Mouse (Mus musculus) stomach, embryonic 16.5 days (tissue): ENCODE measurements around the gene 1700011L22Rik. TPM values are rescaled to one million over a fixed set of nuclear protein-coding genes. Genes with fewer than 3 reads are reported as not detected.

Source experiments
- ATAC-seq: fragments of 200-750 bp; cut with Nextera tagmentation; 2 replicates; pipeline ENCODE4 v1.8.0; 2017; ENCODE audit warnings: moderate number of reproducible peaks, moderate TSS enrichment; ENCODE audit not compliant: insufficient read depth, low FRiP score
- H3K27ac ChIP-seq: fragments of 300-500 bp; sonication (generic); 2 replicates; pipeline ENCODE4 v1.5.1; 2014; ENCODE audit warnings: low read length
- H3K27me3 ChIP-seq: fragments of 300-500 bp; sonication (generic); 2 replicates; pipeline ENCODE4 v1.6.1; 2014; ENCODE audit warnings: low read length, control low read depth, mixed read lengths; ENCODE audit not compliant: control insufficient read depth, insufficient read depth
- H3K36me3 ChIP-seq: fragments of 300-500 bp; sonication (generic); 2 replicates; pipeline ENCODE4 v1.6.1; 2014; ENCODE audit warnings: low read length; ENCODE audit not compliant: control insufficient read depth, insufficient read depth
- H3K4me1 ChIP-seq: fragments of 300-500 bp; sonication (generic); 2 replicates; pipeline ENCODE4 v1.6.1; 2014; ENCODE audit warnings: low read length, control low read depth, mixed read lengths; ENCODE audit not compliant: control insufficient read depth, insufficient read depth
- H3K4me2 ChIP-seq: fragments of 300-500 bp; sonication (generic); 2 replicates; pipeline ENCODE4 v1.6.1; 2014; ENCODE audit warnings: low read depth, low read length, mixed read lengths
- H3K4me3 ChIP-seq: fragments of 300-500 bp; sonication (generic); replicated peaks from 2 replicates; pipeline ENCODE4 v1.5.1; 2014; ENCODE audit warnings: mild to moderate bottlenecking, low read length
- H3K9ac ChIP-seq: fragments of 300-500 bp; sonication (generic); 2 replicates; pipeline ENCODE4 v1.6.1; 2014; ENCODE audit warnings: low read length
- H3K9me3 ChIP-seq: fragments of 300-500 bp; sonication (generic); replicated peaks from 2 replicates; pipeline ENCODE4 v1.6.1; 2016; ENCODE audit warnings: low read length, control low read depth; ENCODE audit not compliant: control insufficient read depth
- WGBS: fragments of 180-500 bp; shearing (Covaris S2); extraction: QIAGEN DNeasy Blood & Tissue Kit; methylation state at CpG from one replicate; pipeline ENCODE4 v1.1.7; 2014; 5-methylcytosine and 5-hydroxymethylcytosine counted together
- polyA plus RNA-seq: library from polyadenylated mRNA; unstranded; fragments of >200 nt; fragmentation: Nextera tagmentation; extraction: Ambion mirVana; gene quantifications from 2 replicates; pipeline ENCODE4 v1.2.1, GENCODE M21; 2015

Gene 1700011L22Rik
- polyA plus RNA-seq, 1 experiment from 2014 or later, result not detected

- no peak overlapping the region for H3K4me2 ChIP-seq
- 88% methylated on average over 5 of the region's 5 CpGs for whole genome bisulfite sequencing
- H3K9ac ChIP-seq, result no peak overlapping the region
- no peaks in the 10 kb centered on the region for H3K4me1 ChIP-seq
- peaks cover 5% of the 10 kb centered on the region for H3K9me3 ChIP-seq
- H3K36me3 ChIP-seq, result no peaks in the 10 kb centered on the region
- no peak for ATAC-seq
- no peaks in the 10 kb centered on the region for H3K27me3 ChIP-seq
- H3K27ac ChIP-seq, result no peak overlapping the region
- no peak overlapping the region for H3K4me3 ChIP-seq
These were observed 13.6 kb upstream of the 1700011L22Rik start for GRCm38 (mm10) chr8:79261920-79262319.

DNA sequence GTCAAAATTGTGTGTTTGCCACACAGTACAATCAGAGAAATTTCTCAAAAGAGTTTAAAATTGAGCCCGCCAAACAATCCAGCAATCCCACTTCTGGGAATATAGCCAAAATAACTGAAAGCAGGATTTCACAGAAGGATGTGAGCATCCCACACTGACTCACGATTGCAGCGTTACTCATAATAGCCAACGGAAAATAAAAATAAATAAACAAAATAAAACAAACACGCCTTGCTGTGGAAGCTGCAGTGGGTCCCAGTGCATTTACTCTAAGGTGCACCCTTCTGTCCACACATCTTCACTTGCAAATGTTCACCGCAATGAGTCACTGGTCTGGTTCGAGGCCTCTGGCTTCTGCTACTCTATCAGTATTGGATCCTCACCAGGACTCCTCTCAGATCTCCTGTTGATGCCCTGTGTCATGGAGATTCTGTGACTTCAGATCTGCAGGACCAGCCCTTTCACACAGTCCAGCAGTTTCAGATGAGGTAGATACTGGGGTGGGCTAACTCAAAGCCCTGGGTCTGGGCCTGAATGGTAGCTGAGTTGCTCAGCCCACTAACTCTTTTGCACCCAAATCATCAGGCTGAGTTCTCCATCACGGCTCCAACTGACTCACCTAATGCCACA lies 7.8 kb upstream of the 1700011L22Rik start:
- H3K27me3 ChIP-seq, result no peaks in the 10 kb centered on the region
- H3K4me2 ChIP-seq, result no peak overlapping the region
- H3K27ac ChIP-seq, result no peak overlapping the region
- H3K9ac ChIP-seq, result no peak overlapping the region
- no peak overlapping the region for H3K4me3 ChIP-seq
- H3K36me3 ChIP-seq, result no peaks in the 10 kb centered on the region
- no peak for ATAC-seq
- H3K4me1 ChIP-seq, result no peaks in the 10 kb centered on the region
- no peaks in the 10 kb centered on the region for H3K9me3 ChIP-seq
- 51% methylated on average over 8 of the region's 8 CpGs for WGBS

DNA sequence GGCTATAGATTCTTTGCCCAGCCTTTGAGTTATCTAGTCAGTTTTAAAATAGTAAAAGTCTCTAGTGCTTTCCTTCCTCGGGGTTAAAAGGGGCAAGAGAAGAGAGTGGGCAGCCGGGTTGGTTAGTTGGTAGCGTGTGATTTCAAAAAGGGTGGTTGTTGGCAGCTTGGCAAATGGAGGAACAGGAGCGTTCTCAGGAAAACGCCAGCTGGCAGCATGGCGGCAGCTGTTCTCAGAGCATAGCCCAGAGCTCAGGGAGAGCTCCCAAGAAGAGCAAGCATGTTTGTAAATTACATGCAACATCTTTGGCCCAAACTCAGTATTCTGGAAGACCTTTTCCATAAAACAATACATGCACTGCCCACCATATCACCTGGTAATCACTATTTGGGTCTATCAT lies 5.4 kb upstream of the 1700011L22Rik start:
- Histone ChIP-seq H3K4me1 (no peaks in the 10 kb centered on the region), H3K36me3 (no peaks in the 10 kb centered on the region), H3K9me3 (no peaks in the 10 kb centered on the region), H3K9ac (no peak overlapping the region), H3K4me3 (no peak overlapping the region), H3K4me2 (no peak overlapping the region), H3K27ac (no peak overlapping the region), H3K27me3 (no peaks in the 10 kb centered on the region)
- no peak for ATAC-seq
- 89% methylated on average over 6 of the region's 6 CpGs for WGBS

GRCm38 (mm10) chr8:79243422-79243821 lies 4.9 kb downstream of the 1700011L22Rik start:
- H3K27me3 ChIP-seq, result no peaks in the 10 kb centered on the region
- H3K4me1 ChIP-seq, result no peaks in the 10 kb centered on the region
- no peak overlapping the region for H3K9ac ChIP-seq
- H3K9me3 ChIP-seq, result no peaks in the 10 kb centered on the region
- no peaks in the 10 kb centered on the region for H3K36me3 ChIP-seq
- no peak overlapping the region for H3K4me3 ChIP-seq
- no peak overlapping the region for H3K4me2 ChIP-seq
- H3K27ac ChIP-seq, result no peak overlapping the region
- no peak for ATAC-seq
- 57% methylated on average over 2 of the region's 2 CpGs for WGBS

DNA sequence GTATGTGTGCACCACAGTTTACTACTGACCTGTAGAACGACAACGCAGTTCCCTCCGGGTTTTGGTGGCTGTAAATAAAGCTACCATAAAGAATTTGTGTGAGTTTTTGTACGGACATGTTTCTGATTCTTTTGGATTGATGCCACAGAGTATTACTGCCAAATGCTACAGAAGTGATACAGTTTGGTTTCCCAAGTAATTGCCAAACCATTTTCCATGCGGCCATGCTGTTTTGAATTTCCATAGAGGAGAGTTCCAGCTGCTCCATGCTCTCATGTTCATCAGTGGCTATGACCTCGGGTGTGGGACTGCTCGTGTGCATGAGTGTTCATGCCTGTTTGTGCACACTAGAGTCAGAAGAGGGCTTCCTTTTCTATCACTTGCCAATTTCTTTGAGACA lies 8.4 kb downstream of the 1700011L22Rik start:
- 76% methylated on average over 7 of the region's 7 CpGs for WGBS
- H3K9me3 ChIP-seq, result no peaks in the 10 kb centered on the region
- H3K27ac ChIP-seq, result no peak overlapping the region
- ATAC-seq, result no peak
- H3K4me2 ChIP-seq, result no peak overlapping the region
- no peak overlapping the region for H3K9ac ChIP-seq
- H3K4me1 ChIP-seq, result no peaks in the 10 kb centered on the region
- H3K4me3 ChIP-seq, result no peak overlapping the region
- no peaks in the 10 kb centered on the region for H3K36me3 ChIP-seq
- no peaks in the 10 kb centered on the region for H3K27me3 ChIP-seq

DNA sequence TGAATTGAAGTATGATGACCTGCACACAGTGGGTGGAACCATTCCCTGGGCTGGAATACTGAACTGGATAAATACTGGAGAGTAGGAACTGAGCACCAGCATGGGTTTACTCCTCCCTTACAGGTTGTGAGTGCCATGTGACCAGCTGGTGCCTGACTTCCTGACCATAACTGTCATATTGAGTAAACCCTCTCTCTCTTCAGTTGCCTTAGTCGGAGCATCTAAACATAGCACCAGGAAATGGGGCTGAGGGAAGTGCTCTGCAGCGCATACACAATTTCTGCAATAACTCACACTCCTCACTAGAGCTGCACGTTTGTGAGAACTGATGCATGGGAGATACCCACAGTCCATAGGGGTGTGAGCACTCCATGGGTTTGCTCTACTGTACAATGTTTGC lies 9.1 kb downstream of the 1700011L22Rik start:
- ATAC-seq, result no peak
- H3K36me3 ChIP-seq, result no peaks in the 10 kb centered on the region
- H3K4me1 ChIP-seq, result no peaks in the 10 kb centered on the region
- H3K4me3 ChIP-seq, result no peak overlapping the region
- no peak overlapping the region for H3K9ac ChIP-seq
- H3K9me3 ChIP-seq, result no peaks in the 10 kb centered on the region
- H3K27me3 ChIP-seq, result no peaks in the 10 kb centered on the region
- 71% methylated on average over 3 of the region's 3 CpGs for WGBS
- no peak overlapping the region for H3K4me2 ChIP-seq
- H3K27ac ChIP-seq, result no peak overlapping the region

- H3K9me3 ChIP-seq, result 0 out of 2 replicates have a peak, but pooled peaks cover 3% of the 10 kb centered on the region
- WGBS, result 81% methylated on average over 8 of the region's 8 CpGs
These were observed 19.0 kb downstream of the 1700011L22Rik start for GRCm38 (mm10) chr8:79229266-79229888.

GRCm38 (mm10) chr8:79227916-79228315 lies 20.5 kb downstream of the 1700011L22Rik start:
- no peak overlapping the region for H3K27ac ChIP-seq
- H3K9ac ChIP-seq, result no peak overlapping the region
- H3K4me3 ChIP-seq, result no peak overlapping the region
- H3K9me3 ChIP-seq, result 0 out of 2 replicates have a peak, but pooled peaks cover 3% of the 10 kb centered on the region
- H3K27me3 ChIP-seq, result no peaks in the 10 kb centered on the region
- H3K4me1 ChIP-seq, result no peaks in the 10 kb centered on the region
- H3K36me3 ChIP-seq, result no peaks in the 10 kb centered on the region
- ATAC-seq, result no peak
- 78% methylated on average over 3 of the region's 3 CpGs for WGBS
- H3K4me2 ChIP-seq, result no peak overlapping the region

More at GRCm38 (mm10) chr8:79229266-79229888, 19.0 kb downstream of the 1700011L22Rik start:
- no peak overlapping the region for H3K9ac ChIP-seq
- ATAC-seq, result no peak
- no peaks in the 10 kb centered on the region for H3K36me3 ChIP-seq
- no peaks in the 10 kb centered on the region for H3K27me3 ChIP-seq
- H3K4me2 ChIP-seq, result no peak overlapping the region
- H3K27ac ChIP-seq, result no peak overlapping the region
- H3K4me1 ChIP-seq, result no peaks in the 10 kb centered on the region
- no peak overlapping the region for H3K4me3 ChIP-seq

DNA sequence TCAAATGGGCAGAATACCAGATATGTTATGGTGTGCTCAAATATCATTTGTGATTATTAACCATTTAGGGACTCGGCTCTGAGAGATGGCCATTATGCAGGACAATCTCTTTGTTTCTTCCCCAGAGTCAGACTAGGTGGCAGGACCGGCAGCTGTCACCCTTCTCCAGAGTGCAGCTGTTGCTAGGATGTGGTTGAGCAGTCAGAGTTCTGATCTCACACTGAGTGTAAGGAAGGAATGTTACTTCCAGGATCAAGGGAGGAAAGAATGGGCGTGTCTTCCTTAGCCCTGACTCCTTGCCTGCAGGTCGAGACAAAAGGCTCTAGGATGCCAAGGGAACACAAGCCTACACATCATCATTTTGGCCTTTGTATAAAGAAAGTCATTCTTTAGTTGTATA lies 21.2 kb downstream of the 1700011L22Rik start:
- Histone ChIP-seq H3K9ac (no peak overlapping the region), H3K4me3 (no peak overlapping the region), H3K4me2 (no peak overlapping the region), H3K27ac (no peak overlapping the region), H3K9me3 (0 out of 2 replicates have a peak, but pooled peaks cover 3% of the 10 kb centered on the region), H3K27me3 (no peaks in the 10 kb centered on the region), H3K36me3 (no peaks in the 10 kb centered on the region), H3K4me1 (no peaks in the 10 kb centered on the region)
- 69% methylated on average over 4 of the region's 4 CpGs for WGBS
- ATAC-seq, result no peak
